Mouse (Mus musculus) urinary bladder, adult 2 months (tissue): ENCODE measurements around the gene Klhl26. TPM values are rescaled to one million over a fixed set of nuclear protein-coding genes. Genes with fewer than 3 reads are reported as not detected.

Experiments used
- DNase-seq: peaks from one replicate; pipeline ENCODE4 v3.0.0; 2022; ENCODE audit warnings: low spot score
- polyA plus RNA-seq: library from polyadenylated mRNA; depleted of rRNA; stranded (reverse); fragments of >200 nt; gene quantifications from 2 replicates; pipeline ENCODE4 v1.2.3, GENCODE M21; 2012

Klhl26 gene
- polyA plus RNA-seq, 1 experiment, result 36.9 TPM

- no peak for DNase-seq
Measured at GRCm38 (mm10) chr8:70501820-70502529, 25.2 kb upstream of the Klhl26 start.

GRCm38 (mm10) chr8:70500386-70501301, 23.9 kb upstream of the Klhl26 start:
- DNase-seq, result no peak

GRCm38 (mm10) chr8:70495771-70496062, 18.9 kb upstream of the Klhl26 start:
- DNase-seq, result no peak

GRCm38 (mm10) chr8:70495001-70495770, 18.4 kb upstream of the Klhl26 start:
- no peak for DNase-seq

- DNase-seq, result no peak
Measured at GRCm38 (mm10) chr8:70494416-70494945, 17.7 kb upstream of the Klhl26 start.

GRCm38 (mm10) chr8:70493692-70494415, 17.1 kb upstream of the Klhl26 start:
- no peak for DNase-seq

- DNase-seq, result no peak
Measured at GRCm38 (mm10) chr8:70492664-70493640, 16.2 kb upstream of the Klhl26 start, which contains the start of gene Crlf1. TSS of gene Crlf1 (plus strand) at chr8:70493158.

- DNase-seq, result no peak
Measured at GRCm38 (mm10) chr8:70490880-70491495, 14.2 kb upstream of the Klhl26 start.

- no peak for DNase-seq
Measured at GRCm38 (mm10) chr8:70490061-70490879, 13.5 kb upstream of the Klhl26 start.

GRCm38 (mm10) chr8:70489576-70489975, 12.8 kb upstream of the Klhl26 start:
- no peak for DNase-seq

- DNase-seq, result no peak
Measured at GRCm38 (mm10) chr8:70488931-70489470, 12.2 kb upstream of the Klhl26 start.

- DNase-seq, result no peak
Measured at GRCm38 (mm10) chr8:70487993-70488796, 11.4 kb upstream of the Klhl26 start.

GRCm38 (mm10) chr8:70486941-70487520, 10.3 kb upstream of the Klhl26 start, which contains the start of gene Tmem59l:
TSS of gene Tmem59l (minus strand) at chr8:70487358.
- no peak for DNase-seq

GRCm38 (mm10) chr8:70486191-70486681, 9.5 kb upstream of the Klhl26 start:
- no peak for DNase-seq

GRCm38 (mm10) chr8:70482943-70483342, 6.2 kb upstream of the Klhl26 start:
- no peak for DNase-seq

GRCm38 (mm10) chr8:70481908-70482307, 5.1 kb upstream of the Klhl26 start:
- DNase-seq, result no peak
